Mouse (Mus musculus): ENCODE data around the gene Tbc1d22a. TPM values are rescaled to one million over a fixed set of nuclear protein-coding genes. Genes with fewer than 3 reads are reported as not detected.

Tbc1d22a gene
- polyA plus RNA-seq, 1 experiment from 2014 or later = 13.7 TPM

DNA sequence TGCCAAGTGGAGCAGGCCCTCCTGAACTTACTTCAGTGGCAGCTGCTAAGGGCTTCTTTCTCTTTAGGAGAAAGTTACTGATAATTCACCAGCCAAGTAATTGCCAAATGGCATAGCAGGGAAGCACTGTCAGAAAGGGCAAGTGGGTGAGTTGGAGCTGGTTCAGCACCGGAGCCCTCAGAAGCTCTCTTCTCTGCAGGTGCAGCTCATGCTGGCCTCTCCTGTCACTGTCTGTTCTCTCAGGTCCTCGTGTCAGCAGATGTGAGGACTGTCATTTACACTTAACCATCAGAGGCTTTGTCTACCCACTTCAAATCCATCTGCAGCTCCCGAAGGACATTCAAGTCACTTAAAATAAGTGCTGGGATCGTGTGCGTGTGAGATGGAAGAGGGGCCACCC is 190.6 kb downstream of the Tbc1d22a start:
- Histone ChIP-seq H3K36me3 (no peaks in the 10 kb centered on the region), H3K9me3 (no peaks in the 10 kb centered on the region), H3K4me2 (replicated peaks) (no peak overlapping the region), H3K4me1 (no peaks in the 10 kb centered on the region), H3K9ac (replicated peaks) (no peak overlapping the region), H3K27ac (replicated peaks) (no peak overlapping the region), H3K27me3 (no peaks in the 10 kb centered on the region), H3K4me3 (no peak overlapping the region)
- WGBS = 85% methylated on average over 5 of the region's 5 CpGs
- no peak for ATAC-seq (ENCODE audit: low FRiP score, low read depth)

- no peaks in the 10 kb centered on the region for H3K9me3 ChIP-seq
- H3K27me3 ChIP-seq = no peaks in the 10 kb centered on the region
- no peak overlapping the region for H3K4me2 ChIP-seq (replicated peaks)
- H3K4me1 ChIP-seq = peaks cover under 1% of the 10 kb centered on the region; the same call in 1 of the 2 replicates
- no peak for ATAC-seq (ENCODE audit: low FRiP score, low read depth)
- WGBS = 21% methylated on average over 4 of the region's 4 CpGs
- H3K9ac ChIP-seq (replicated peaks) = no peak overlapping the region
- H3K27ac ChIP-seq (replicated peaks) = no peak overlapping the region
- H3K4me3 ChIP-seq = no peak overlapping the region
- H3K36me3 ChIP-seq = no peaks in the 10 kb centered on the region
These were observed 191.3 kb downstream of the Tbc1d22a start for GRCm38 (mm10) chr15:86405527-86405926.

DNA sequence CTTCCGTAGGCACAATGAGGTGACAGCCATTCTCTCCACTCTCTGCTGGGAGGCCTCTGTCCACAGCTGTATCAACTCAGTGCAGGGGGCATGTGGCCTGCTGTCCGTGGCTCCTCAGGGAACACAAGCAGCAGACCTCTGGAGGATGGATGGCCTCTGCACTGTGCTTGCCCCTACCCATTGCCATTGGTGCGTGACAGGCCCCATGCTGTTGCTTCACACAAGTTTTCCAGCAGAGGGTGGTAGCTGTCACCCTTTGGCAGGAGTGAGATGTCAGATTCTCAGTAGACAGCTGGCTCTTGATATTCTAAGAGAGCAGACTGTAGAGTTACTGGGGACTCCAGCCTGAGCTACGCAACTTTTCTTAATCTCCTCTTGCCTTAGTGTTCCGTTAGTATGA is 195.1 kb downstream of the Tbc1d22a start:
- Histone ChIP-seq H3K9me3 (no peaks in the 10 kb centered on the region), H3K36me3 (no peaks in the 10 kb centered on the region), H3K27me3 (no peaks in the 10 kb centered on the region), H3K4me3 (no peak overlapping the region), H3K27ac (replicated peaks) (no peak overlapping the region), H3K4me2 (replicated peaks) (no peak overlapping the region), H3K4me1 (peaks cover 6% of the 10 kb centered on the region; the same call in 1 of the 2 replicates), H3K9ac (replicated peaks) (no peak overlapping the region)
- 68% methylated on average over 5 of the region's 5 CpGs for WGBS
- no peak for ATAC-seq (ENCODE audit: low FRiP score, low read depth)

GRCm38 (mm10) chr15:86411532-86412080 is 197.3 kb downstream of the Tbc1d22a start:
- H3K9ac ChIP-seq (replicated peaks) = no peak overlapping the region
- WGBS = 65% methylated on average over 5 of the region's 5 CpGs
- H3K36me3 ChIP-seq = no peaks in the 10 kb centered on the region
- H3K9me3 ChIP-seq = no peaks in the 10 kb centered on the region
- no peak overlapping the region for H3K27ac ChIP-seq (replicated peaks)
- no peak overlapping the region for H3K4me2 ChIP-seq (replicated peaks)
- peaks cover 23% of the 10 kb centered on the region for H3K4me1 ChIP-seq
- 0 out of 2 replicates have a peak, but pooled peaks cover 6% of the 10 kb centered on the region for H3K27me3 ChIP-seq
- H3K4me3 ChIP-seq = no peak overlapping the region
- ATAC-seq (ENCODE audit: low FRiP score, low read depth) = no peak

GRCm38 (mm10) chr15:86415951-86416350 is 201.7 kb downstream of the Tbc1d22a start:
- H3K4me3 ChIP-seq = no peak overlapping the region
- no peaks in the 10 kb centered on the region for H3K9me3 ChIP-seq
- WGBS = 26% methylated on average over 6 of the region's 6 CpGs
- H3K4me2 ChIP-seq (replicated peaks) = no peak overlapping the region
- ATAC-seq (ENCODE audit: low FRiP score, low read depth) = peak; percentile 38; the same call in 1 of the 2 replicates
- H3K36me3 ChIP-seq = no peaks in the 10 kb centered on the region
- 0 out of 2 replicates have a peak, but pooled peaks cover 6% of the 10 kb centered on the region for H3K27me3 ChIP-seq
- peak overlapping the region; percentile 56 for H3K27ac ChIP-seq (replicated peaks)
- H3K9ac ChIP-seq (replicated peaks) = no peak overlapping the region
- H3K4me1 ChIP-seq = peaks cover 44% of the 10 kb centered on the region

GRCm38 (mm10) chr15:86418436-86418835 is 204.2 kb downstream of the Tbc1d22a start:
- Histone ChIP-seq H3K36me3 (no peaks in the 10 kb centered on the region), H3K27ac (replicated peaks) (peak overlapping the region; percentile 21; the same call in 1 of the 2 replicates), H3K9me3 (no peaks in the 10 kb centered on the region), H3K4me1 (peaks cover 43% of the 10 kb centered on the region), H3K27me3 (0 out of 2 replicates have a peak, but pooled peaks cover 6% of the 10 kb centered on the region), H3K4me3 (no peak overlapping the region), H3K4me2 (replicated peaks) (no peak overlapping the region), H3K9ac (replicated peaks) (no peak overlapping the region)
- WGBS = 85% methylated on average over 2 of the region's 2 CpGs
- ATAC-seq (ENCODE audit: low FRiP score, low read depth) = no peak

DNA sequence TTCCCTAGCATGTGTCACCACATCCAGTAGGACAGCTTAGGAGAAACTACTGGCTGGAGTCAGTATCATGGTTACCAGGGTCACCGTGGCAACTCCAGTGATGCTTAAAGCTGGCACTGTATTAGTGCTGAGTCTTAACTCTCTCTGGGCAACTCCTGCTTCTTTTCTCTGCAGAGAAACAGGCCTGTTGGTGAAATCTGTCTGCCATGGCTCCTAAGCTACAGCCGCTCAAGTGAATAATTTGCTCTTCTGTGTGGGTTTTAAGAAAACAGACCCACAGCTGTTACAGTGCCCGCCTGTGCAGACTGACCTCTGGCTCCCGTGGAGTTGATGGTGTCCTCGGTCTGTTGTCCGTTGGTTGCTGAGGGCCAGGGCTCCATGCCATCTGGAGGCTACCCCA is 205.4 kb downstream of the Tbc1d22a start:
- Histone ChIP-seq H3K9ac (replicated peaks) (no peak overlapping the region), H3K27me3 (0 out of 2 replicates have a peak, but pooled peaks cover 4% of the 10 kb centered on the region), H3K4me1 (peaks cover 41% of the 10 kb centered on the region), H3K9me3 (no peaks in the 10 kb centered on the region), H3K4me2 (replicated peaks) (no peak overlapping the region), H3K36me3 (no peaks in the 10 kb centered on the region), H3K4me3 (no peak overlapping the region), H3K27ac (replicated peaks) (peak overlapping the region; percentile 64)
- 40% methylated on average over 6 of the region's 6 CpGs for WGBS
- peak; percentile 52; the same call in 1 of the 2 replicates for ATAC-seq (ENCODE audit: low FRiP score, low read depth)

GRCm38 (mm10) chr15:86422858-86423257 is 208.6 kb downstream of the Tbc1d22a start:
- Histone ChIP-seq H3K9ac (replicated peaks) (no peak overlapping the region), H3K36me3 (no peaks in the 10 kb centered on the region), H3K27me3 (no peaks in the 10 kb centered on the region), H3K4me3 (no peak overlapping the region), H3K4me2 (replicated peaks) (no peak overlapping the region), H3K9me3 (no peaks in the 10 kb centered on the region), H3K27ac (replicated peaks) (no peak overlapping the region), H3K4me1 (peaks cover 27% of the 10 kb centered on the region)
- WGBS = 44% methylated on average over 1 of the region's 1 CpGs
- no peak for ATAC-seq (ENCODE audit: low FRiP score, low read depth)

DNA sequence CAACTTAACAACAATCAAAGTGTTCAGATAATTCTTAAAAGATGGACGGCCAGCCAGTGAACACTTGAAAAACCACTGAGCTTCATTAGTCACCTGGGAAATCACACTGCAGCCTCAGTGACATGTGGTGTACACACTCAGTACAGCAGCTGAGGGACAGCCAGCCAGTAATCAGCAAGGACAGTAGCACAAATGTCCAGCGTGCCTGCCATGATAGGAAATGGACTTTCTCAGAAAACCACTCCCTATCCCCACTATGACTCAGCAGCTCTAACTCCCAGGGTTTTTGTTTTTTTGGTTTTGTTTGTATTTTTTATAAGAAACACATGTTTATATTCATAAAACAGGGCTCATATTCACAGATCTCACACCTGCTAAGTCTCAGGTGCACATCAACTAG is 209.6 kb downstream of the Tbc1d22a start:
- WGBS = 79% methylated on average over 2 of the region's 2 CpGs
- Histone ChIP-seq H3K36me3 (no peaks in the 10 kb centered on the region), H3K4me1 (peaks cover 27% of the 10 kb centered on the region), H3K4me2 (replicated peaks) (no peak overlapping the region), H3K27ac (replicated peaks) (no peak overlapping the region), H3K4me3 (no peak overlapping the region), H3K9ac (replicated peaks) (no peak overlapping the region), H3K9me3 (no peaks in the 10 kb centered on the region), H3K27me3 (no peaks in the 10 kb centered on the region)
- no peak for ATAC-seq (ENCODE audit: low FRiP score, low read depth)

DNA sequence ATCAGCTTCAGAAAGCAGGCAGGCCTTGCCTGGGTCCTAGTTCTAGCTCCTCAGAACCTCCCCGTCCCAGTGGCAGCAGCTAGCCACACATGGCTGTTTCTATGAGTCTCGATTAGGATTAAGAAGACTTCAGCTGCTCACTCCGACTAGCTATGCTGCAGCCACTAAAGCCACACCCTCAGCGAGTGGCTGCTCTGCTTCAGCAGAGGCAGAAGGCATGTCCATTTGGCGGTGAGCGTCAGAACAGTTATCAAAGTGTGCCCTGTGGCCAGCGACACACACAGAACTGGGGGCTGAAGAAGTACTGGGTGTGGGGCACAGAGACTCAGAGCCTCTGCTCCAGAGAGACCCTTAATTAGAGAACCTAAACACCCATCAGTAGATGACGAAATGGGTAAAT is 210.7 kb downstream of the Tbc1d22a start:
- 56% methylated on average over 8 of the region's 8 CpGs for WGBS
- no peaks in the 10 kb centered on the region for H3K9me3 ChIP-seq
- no peak for ATAC-seq (ENCODE audit: low FRiP score, low read depth)
- no peak overlapping the region; the same call in 1 of the 2 replicates for H3K27ac ChIP-seq (replicated peaks)
- no peaks in the 10 kb centered on the region for H3K36me3 ChIP-seq
- H3K4me1 ChIP-seq = peaks cover 22% of the 10 kb centered on the region
- H3K4me2 ChIP-seq (replicated peaks) = no peak overlapping the region
- H3K4me3 ChIP-seq = no peak overlapping the region
- H3K27me3 ChIP-seq = no peaks in the 10 kb centered on the region
- no peak overlapping the region for H3K9ac ChIP-seq (replicated peaks)

- no peaks in the 10 kb centered on the region for H3K9me3 ChIP-seq
- 41% methylated on average over 5 of the region's 5 CpGs for WGBS
- H3K36me3 ChIP-seq = no peaks in the 10 kb centered on the region
- H3K4me3 ChIP-seq = no peak overlapping the region
- H3K27me3 ChIP-seq = no peaks in the 10 kb centered on the region
- H3K4me1 ChIP-seq = peaks cover 20% of the 10 kb centered on the region
- H3K4me2 ChIP-seq (replicated peaks) = no peak overlapping the region
- H3K9ac ChIP-seq (replicated peaks) = no peak overlapping the region
- no peak overlapping the region for H3K27ac ChIP-seq (replicated peaks)
- no peak for ATAC-seq (ENCODE audit: low FRiP score, low read depth)
These were observed 212.2 kb downstream of the Tbc1d22a start for GRCm38 (mm10) chr15:86426364-86427000.

DNA sequence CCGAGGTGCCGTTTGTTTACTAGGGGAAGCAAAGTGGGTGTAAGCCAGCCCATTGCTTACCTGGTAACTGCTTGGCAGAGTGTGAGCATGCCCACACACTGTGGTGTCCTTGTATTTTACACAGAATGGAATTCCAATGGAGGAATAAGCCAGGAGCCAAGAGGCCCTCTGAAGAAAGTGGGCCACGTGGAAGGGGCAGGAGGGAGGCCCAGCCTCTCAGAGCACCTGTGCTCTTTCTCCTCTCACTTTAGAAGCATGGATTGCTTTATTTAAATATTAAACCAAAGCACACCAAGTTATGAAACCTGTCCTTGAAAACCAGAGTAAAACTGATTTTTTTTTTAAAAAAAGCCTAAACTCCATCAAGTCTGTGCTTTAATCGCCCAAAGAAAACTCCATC is 213.2 kb downstream of the Tbc1d22a start:
- Histone ChIP-seq H3K36me3 (no peaks in the 10 kb centered on the region), H3K4me2 (replicated peaks) (no peak overlapping the region), H3K27ac (replicated peaks) (no peak overlapping the region), H3K4me1 (peaks cover 24% of the 10 kb centered on the region), H3K4me3 (no peak overlapping the region), H3K9ac (replicated peaks) (no peak overlapping the region), H3K27me3 (no peaks in the 10 kb centered on the region), H3K9me3 (no peaks in the 10 kb centered on the region)
- 86% methylated on average over 4 of the region's 4 CpGs for WGBS
- ATAC-seq (ENCODE audit: low FRiP score, low read depth) = no peak
